Mouse (Mus musculus) embryonic facial prominence, embryonic 12.5 days (tissue): ENCODE results near the gene Epha5. TPM values are rescaled to one million over a fixed set of nuclear protein-coding genes. Genes with fewer than 3 reads are reported as not detected.

Experiments
- ATAC-seq: fragments of 200-750 bp; cut with Nextera tagmentation; 2 replicates; pipeline ENCODE4 v1.8.0; 2017; ENCODE audit not compliant: insufficient number of reproducible peaks, insufficient read depth, low FRiP score, low TSS enrichment
- H3K27ac ChIP-seq: fragments of 300-500 bp; sonication (generic); 2 replicates; pipeline ENCODE4 v1.5.1; 2016; ENCODE audit warnings: mild to moderate bottlenecking
- H3K27me3 ChIP-seq: fragments of 300-500 bp; sonication (generic); 2 replicates; pipeline ENCODE4 v1.6.1; 2016; ENCODE audit warnings: mild to moderate bottlenecking, moderate library complexity
- H3K36me3 ChIP-seq: fragments of 300-500 bp; sonication (generic); 2 replicates; pipeline ENCODE4 v1.6.1; 2016; ENCODE audit warnings: mild to moderate bottlenecking
- H3K4me1 ChIP-seq: fragments of 300-500 bp; sonication (generic); 2 replicates; pipeline ENCODE4 v1.6.1; 2016
- H3K4me2 ChIP-seq: fragments of 300-500 bp; sonication (generic); replicated peaks from 2 replicates; pipeline ENCODE4 v1.6.1; 2016; ENCODE audit warnings: mild to moderate bottlenecking, moderate library complexity
- H3K4me3 ChIP-seq: fragments of 300-500 bp; sonication (generic); 2 replicates; pipeline ENCODE4 v1.5.1; 2016; ENCODE audit warnings: mild to moderate bottlenecking
- H3K9ac ChIP-seq: fragments of 300-500 bp; sonication (generic); 2 replicates; pipeline ENCODE4 v1.6.1; 2016; ENCODE audit warnings: mild to moderate bottlenecking, moderate library complexity
- H3K9me3 ChIP-seq: fragments of 300-500 bp; sonication (generic); 2 replicates; pipeline ENCODE4 v1.6.1; 2016; ENCODE audit warnings: mild to moderate bottlenecking, moderate library complexity
- WGBS: fragments of 180-500 bp; shearing (Covaris S2); methylation state at CpG from one replicate; pipeline ENCODE4 v1.1.7; 2016; 5-methylcytosine and 5-hydroxymethylcytosine counted together
- polyA plus RNA-seq: library from polyadenylated mRNA; unstranded; fragments of >200 nt; fragmentation: Nextera tagmentation; extraction: Ambion mirVana; gene quantifications from 2 replicates; pipeline ENCODE4 v1.2.1, GENCODE M21; 2016

Epha5 gene
- polyA plus RNA-seq = 7.9 and 8.7 TPM in 2 replicates

GRCm38 (mm10) chr5:84417062-84417879, at the start of gene Epha5:
Epha5 (minus strand) TSS chr5:84417382.
- Histone ChIP-seq H3K4me1 (0 out of 2 replicates have a peak, but pooled peaks cover 5% of the 10 kb centered on the region), H3K27ac (peak within 1 kb of the TSS; percentile 67; the same call in 1 of the 2 replicates), H3K4me2 (peak within 1 kb of the TSS; percentile 95), H3K27me3 (peaks cover 14% of the 10 kb centered on the region), H3K9ac (peak within 1 kb of the TSS; percentile 66), H3K4me3 (peak within 1 kb of the TSS; percentile 59), H3K9me3 (no peaks in the 10 kb centered on the region), H3K36me3 (no peaks in the 10 kb centered on the region)
- peak; percentile 92 for ATAC-seq
- WGBS = 2% methylated on average over 57 of the region's 67 CpGs

- Histone ChIP-seq H3K27me3 (no peaks in the 10 kb centered on the region), H3K36me3 (no peaks in the 10 kb centered on the region), H3K9me3 (no peaks in the 10 kb centered on the region), H3K4me3 (no peak overlapping the region), H3K4me2 (no peak overlapping the region), H3K9ac (no peak overlapping the region), H3K27ac (no peak overlapping the region), H3K4me1 (no peaks in the 10 kb centered on the region)
- 74% methylated on average over 3 of the region's 3 CpGs for WGBS
- no peak for ATAC-seq
These were observed 39.0 kb upstream of the Epha5 start for GRCm38 (mm10) chr5:84456216-84456615.

GRCm38 (mm10) chr5:84454641-84455040, 37.5 kb upstream of the Epha5 start:
- 71% methylated on average over 4 of the region's 4 CpGs for WGBS
- no peaks in the 10 kb centered on the region for H3K36me3 ChIP-seq
- H3K4me1 ChIP-seq = no peaks in the 10 kb centered on the region
- no peak overlapping the region for H3K4me2 ChIP-seq
- no peak for ATAC-seq
- H3K27ac ChIP-seq = no peak overlapping the region
- no peak overlapping the region for H3K9ac ChIP-seq
- H3K4me3 ChIP-seq = no peak overlapping the region
- no peaks in the 10 kb centered on the region for H3K9me3 ChIP-seq
- H3K27me3 ChIP-seq = no peaks in the 10 kb centered on the region

DNA sequence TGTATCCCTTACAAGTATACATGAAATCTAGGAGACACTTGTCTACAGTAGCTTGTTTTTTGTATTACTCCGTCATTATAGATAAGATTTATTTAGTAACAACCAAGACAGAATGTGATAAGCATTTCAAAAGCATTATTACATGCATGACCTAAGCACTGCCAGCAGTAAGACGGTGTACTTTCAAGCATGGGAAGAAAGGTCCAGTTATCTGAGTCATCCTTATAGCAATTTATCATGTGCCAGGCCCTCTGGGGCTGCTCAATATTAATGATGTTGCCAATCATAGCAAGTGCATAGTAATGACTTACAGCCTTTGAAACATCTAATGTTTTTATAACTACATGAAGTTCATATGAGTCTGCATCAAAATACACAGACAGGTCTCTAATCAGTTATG, 36.7 kb upstream of the Epha5 start:
- Histone ChIP-seq H3K9ac (no peak overlapping the region), H3K27ac (no peak overlapping the region), H3K4me3 (no peak overlapping the region), H3K4me1 (no peaks in the 10 kb centered on the region), H3K9me3 (no peaks in the 10 kb centered on the region), H3K27me3 (no peaks in the 10 kb centered on the region), H3K4me2 (no peak overlapping the region), H3K36me3 (no peaks in the 10 kb centered on the region)
- WGBS = 72% methylated on average over 2 of the region's 2 CpGs
- ATAC-seq = no peak

DNA sequence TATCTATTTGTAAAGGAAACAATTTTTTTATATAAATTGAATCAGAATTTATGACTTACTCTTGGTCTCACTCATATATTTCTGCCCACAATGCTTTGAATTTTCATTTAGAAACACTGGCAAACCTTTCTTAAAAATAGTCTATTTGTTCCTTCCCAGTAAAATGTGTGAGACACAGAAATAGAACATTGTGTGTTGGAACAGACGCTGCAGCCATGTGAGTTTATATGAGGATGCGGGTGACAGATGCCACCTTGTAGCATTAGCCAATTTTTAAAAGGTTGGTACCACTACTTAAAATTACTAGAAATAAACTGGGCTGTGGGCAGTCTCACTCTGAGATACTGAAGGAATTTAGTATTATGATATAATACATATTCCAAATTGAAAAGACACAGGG, 23.1 kb upstream of the Epha5 start:
- no peak overlapping the region for H3K4me2 ChIP-seq
- no peaks in the 10 kb centered on the region for H3K36me3 ChIP-seq
- WGBS = 94% methylated on average over 2 of the region's 2 CpGs
- H3K9ac ChIP-seq = no peak overlapping the region
- no peaks in the 10 kb centered on the region for H3K9me3 ChIP-seq
- ATAC-seq = no peak
- H3K4me3 ChIP-seq = no peak overlapping the region
- H3K27me3 ChIP-seq = no peaks in the 10 kb centered on the region
- no peaks in the 10 kb centered on the region for H3K4me1 ChIP-seq
- H3K27ac ChIP-seq = no peak overlapping the region

- no peak overlapping the region for H3K27ac ChIP-seq
These were observed 991 bp downstream of the Epha5 start for GRCm38 (mm10) chr5:84415961-84416821.

GRCm38 (mm10) chr5:84414931-84415431, 2.2 kb downstream of the Epha5 start:
- whole genome bisulfite sequencing = 12% methylated on average over 8 of the region's 8 CpGs
- H3K9ac ChIP-seq = no peak overlapping the region
- H3K27me3 ChIP-seq = peaks cover 14% of the 10 kb centered on the region

More at GRCm38 (mm10) chr5:84415961-84416821, 991 bp downstream of the Epha5 start:
- H3K4me1 ChIP-seq = 0 out of 2 replicates have a peak, but pooled peaks cover 5% of the 10 kb centered on the region
- peak overlapping the region; percentile 59 for H3K4me3 ChIP-seq
- 1% methylated on average over 45 of the region's 45 CpGs for WGBS
- H3K9me3 ChIP-seq = no peaks in the 10 kb centered on the region
- H3K4me2 ChIP-seq = peak overlapping the region; percentile 95
- no peaks in the 10 kb centered on the region for H3K36me3 ChIP-seq
- H3K27me3 ChIP-seq = peaks cover 14% of the 10 kb centered on the region
- ATAC-seq = no peak
- peak overlapping the region; percentile 66 for H3K9ac ChIP-seq

GRCm38 (mm10) chr5:84413026-84413425, 4.2 kb downstream of the Epha5 start:
- no peak overlapping the region for H3K4me2 ChIP-seq
- H3K27me3 ChIP-seq = peaks cover 11% of the 10 kb centered on the region
- no peaks in the 10 kb centered on the region for H3K9me3 ChIP-seq
- H3K4me3 ChIP-seq = no peak overlapping the region
- 58% methylated on average over 1 of the region's 1 CpGs for WGBS
- H3K36me3 ChIP-seq = no peaks in the 10 kb centered on the region
- ATAC-seq = no peak
- H3K9ac ChIP-seq = no peak overlapping the region
- H3K4me1 ChIP-seq = 0 out of 2 replicates have a peak, but pooled peaks cover 5% of the 10 kb centered on the region
- H3K27ac ChIP-seq = no peak overlapping the region

More at GRCm38 (mm10) chr5:84414931-84415431, 2.2 kb downstream of the Epha5 start:
- Histone ChIP-seq H3K4me3 (peak overlapping the region; percentile 59), H3K4me1 (0 out of 2 replicates have a peak, but pooled peaks cover 5% of the 10 kb centered on the region), H3K36me3 (no peaks in the 10 kb centered on the region), H3K27ac (no peak overlapping the region), H3K4me2 (peak overlapping the region; percentile 95), H3K9me3 (no peaks in the 10 kb centered on the region)
- no peak for ATAC-seq

GRCm38 (mm10) chr5:84408370-84408769, 8.8 kb downstream of the Epha5 start:
- Histone ChIP-seq H3K4me3 (no peak overlapping the region), H3K4me1 (no peaks in the 10 kb centered on the region), H3K9ac (no peak overlapping the region), H3K9me3 (no peaks in the 10 kb centered on the region), H3K36me3 (no peaks in the 10 kb centered on the region), H3K27me3 (no peaks in the 10 kb centered on the region), H3K4me2 (no peak overlapping the region), H3K27ac (no peak overlapping the region)
- WGBS = 69% methylated on average over 2 of the region's 2 CpGs
- no peak for ATAC-seq

DNA sequence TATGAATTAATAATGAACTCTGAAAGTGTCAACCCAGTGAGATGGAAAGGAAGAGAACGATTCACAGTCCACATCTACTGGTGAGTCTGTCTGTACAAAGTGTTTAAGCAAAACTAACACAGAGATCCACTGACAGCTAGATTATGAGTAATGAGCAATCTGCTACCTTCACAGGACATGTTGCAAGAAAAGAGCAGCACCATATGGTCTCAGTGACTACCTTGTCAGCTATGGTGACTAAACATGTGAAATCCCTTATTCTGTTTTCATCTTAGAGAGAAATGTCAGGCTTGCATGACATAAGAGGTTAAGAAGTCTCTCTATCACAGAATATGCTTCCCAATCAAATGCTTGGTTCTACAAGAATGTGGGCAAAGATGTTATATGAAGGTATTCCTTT, 20.1 kb downstream of the Epha5 start:
- no peaks in the 10 kb centered on the region for H3K36me3 ChIP-seq
- no peak overlapping the region for H3K4me2 ChIP-seq
- H3K27me3 ChIP-seq = no peaks in the 10 kb centered on the region
- no peak for ATAC-seq
- no peaks in the 10 kb centered on the region for H3K9me3 ChIP-seq
- H3K27ac ChIP-seq = no peak overlapping the region
- 86% methylated on average over 1 of the region's 1 CpGs for WGBS
- H3K9ac ChIP-seq = no peak overlapping the region
- no peak overlapping the region for H3K4me3 ChIP-seq
- H3K4me1 ChIP-seq = no peaks in the 10 kb centered on the region

- Histone ChIP-seq H3K4me1 (no peaks in the 10 kb centered on the region), H3K36me3 (no peaks in the 10 kb centered on the region), H3K4me2 (no peak overlapping the region), H3K9ac (no peak overlapping the region), H3K4me3 (no peak overlapping the region), H3K9me3 (no peaks in the 10 kb centered on the region), H3K27me3 (no peaks in the 10 kb centered on the region), H3K27ac (no peak overlapping the region)
- ATAC-seq = no peak
- 33% methylated on average over 5 of the region's 5 CpGs for WGBS
These were observed 51.8 kb downstream of the Epha5 start for GRCm38 (mm10) chr5:84365334-84365733.
